Mouse (Mus musculus): ENCODE measurements at regions not wholly inside any gene's neighbourhood (a gene's known extent, or its start where the extent isn't known, plus 50 kb on each side); places are given as distances from the start of the nearest gene placed in this dataset.
"Not testable (repeated sequence)": the region's sequence is repeated elsewhere in the genome, so short reads cannot be mapped to it uniquely, and the experiment has no call there.

DNA sequence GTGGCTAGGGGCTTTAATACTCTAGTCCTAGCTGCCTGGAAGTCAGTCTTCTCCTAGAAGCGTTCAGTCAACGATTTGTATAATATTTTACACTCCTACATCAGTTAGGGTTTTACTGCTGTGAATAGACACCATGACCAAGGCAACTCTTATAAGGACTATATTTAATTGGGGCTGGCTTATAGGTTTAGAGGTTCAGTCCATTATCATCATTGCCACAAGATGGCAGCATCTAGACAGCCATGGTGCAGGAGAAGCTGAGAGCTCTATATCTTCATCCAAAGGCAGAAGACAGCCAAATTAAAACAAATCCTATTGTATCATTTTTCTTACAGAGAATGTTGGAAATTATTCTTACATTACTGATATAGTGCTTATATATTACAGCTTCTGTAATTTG, 167.0 kb upstream of the Ndn start:
- peak; percentile 2 for DNase-seq (ENCODE audit: extremely low read depth, insufficient read length, low spot score)

DNA sequence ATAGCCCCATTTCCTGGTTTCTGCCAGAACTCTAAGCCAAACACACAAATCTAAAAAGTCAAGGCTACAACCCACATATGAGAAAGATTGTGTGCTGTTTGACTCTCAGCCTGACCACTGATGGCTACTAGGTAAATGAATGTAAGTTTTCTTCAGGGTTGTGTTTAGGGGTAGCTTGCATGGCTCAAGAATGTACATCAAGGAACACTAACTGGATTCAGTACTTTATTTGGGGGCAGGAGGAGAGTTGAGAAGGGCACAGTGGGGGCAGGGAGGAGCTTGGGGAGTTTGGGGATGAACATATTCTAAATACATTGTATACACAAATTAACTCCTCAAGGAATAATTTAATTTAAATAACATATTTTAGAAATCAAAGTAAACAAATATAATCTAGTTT, 137.8 kb upstream of the Ndn start:
- DNase-seq (ENCODE audit: extremely low read depth, insufficient read length, low spot score) = no peak

DNA sequence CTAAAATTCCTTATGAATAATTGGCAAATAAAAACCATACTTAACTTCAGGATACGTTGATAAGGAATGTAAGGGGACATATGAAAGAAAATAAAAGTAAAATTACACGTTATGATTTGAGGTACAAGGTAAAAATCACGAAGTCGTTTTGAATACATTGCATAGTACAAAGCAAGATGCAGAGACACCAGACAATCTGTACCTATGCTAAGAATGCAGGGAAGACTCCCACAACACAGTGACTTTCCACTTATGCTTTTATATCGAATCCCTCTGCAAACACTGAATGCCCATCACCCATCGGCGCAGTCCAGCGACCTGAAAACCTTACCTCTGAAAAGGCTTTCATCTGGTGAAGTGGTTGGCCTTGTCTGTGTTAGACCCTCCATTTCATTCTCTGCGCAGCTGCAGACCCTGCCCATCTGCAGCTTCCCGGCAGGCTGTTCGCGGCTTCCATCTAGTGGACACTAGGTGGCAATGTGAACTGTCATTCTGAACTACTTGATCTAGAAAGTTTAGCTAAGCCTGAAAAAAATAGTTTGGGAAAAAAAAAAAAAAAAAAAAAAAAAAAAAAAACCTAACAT, 137.2 kb upstream of the Ndn start:
- DNase-seq (ENCODE audit: extremely low read depth, insufficient read length, low spot score) = peak; percentile 18

DNA sequence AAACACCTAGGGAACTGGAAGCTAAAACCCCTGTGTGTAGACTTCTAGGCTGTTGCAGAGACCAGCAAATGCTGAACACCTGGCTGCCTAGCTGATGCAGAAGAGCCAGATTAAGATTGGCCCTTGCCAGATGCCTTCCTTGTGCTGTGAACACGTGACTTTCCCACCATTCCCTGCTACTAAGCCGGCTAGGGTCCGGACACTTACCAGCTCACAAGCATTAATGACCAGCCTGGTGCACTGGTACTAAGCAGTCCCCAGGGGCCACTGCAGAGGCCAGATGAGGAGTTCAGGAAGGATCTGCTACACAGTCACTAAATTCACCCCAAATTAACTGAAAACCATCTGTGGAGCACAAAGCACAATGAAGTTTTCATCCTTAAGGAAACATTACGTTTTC, 121.2 kb upstream of the Ndn start:
- DNase-seq (ENCODE audit: extremely low read depth, insufficient read length, low spot score) = peak; percentile 15

DNA sequence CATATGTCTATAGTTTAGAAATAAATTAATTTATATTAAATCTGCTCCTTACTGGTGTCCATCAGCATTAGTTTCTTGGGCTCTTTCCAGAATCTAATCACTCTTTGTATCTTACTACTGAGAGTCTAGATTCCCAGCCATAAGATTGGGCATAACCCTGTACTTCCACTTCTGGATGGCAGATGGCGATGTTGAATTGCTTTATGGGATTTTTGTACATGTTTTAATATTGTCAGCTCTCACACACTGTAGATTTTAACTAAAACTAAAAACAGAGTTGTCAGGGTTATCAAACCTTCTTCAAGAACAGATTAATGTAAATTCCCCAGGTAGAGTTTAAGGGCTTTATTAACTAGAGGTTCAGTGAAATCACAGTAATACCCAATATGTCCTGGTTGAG, 118.6 kb upstream of the Ndn start:
- no peak for DNase-seq (ENCODE audit: extremely low read depth, insufficient read length, low spot score)

DNA sequence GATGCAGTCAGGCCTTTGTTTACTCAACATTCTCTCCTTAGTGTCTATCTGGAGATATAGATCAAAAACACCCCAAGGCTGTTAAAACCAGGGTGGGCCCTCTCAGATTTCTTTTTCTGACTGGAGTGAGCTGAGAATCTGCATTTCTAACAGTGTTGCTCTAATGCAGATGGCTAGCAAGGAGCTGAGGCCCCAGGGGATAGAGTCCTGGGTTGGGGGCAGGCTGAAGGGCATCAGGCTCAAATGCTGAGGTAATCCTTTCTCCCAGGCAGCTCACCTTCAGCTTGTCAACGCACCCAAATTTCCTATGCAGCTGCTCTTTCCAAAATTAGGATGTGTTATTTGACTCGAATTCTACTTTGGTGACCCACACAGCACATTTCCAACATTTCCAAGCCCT, 115.7 kb upstream of the Ndn start:
- no peak for DNase-seq (ENCODE audit: extremely low read depth, insufficient read length, low spot score)

DNA sequence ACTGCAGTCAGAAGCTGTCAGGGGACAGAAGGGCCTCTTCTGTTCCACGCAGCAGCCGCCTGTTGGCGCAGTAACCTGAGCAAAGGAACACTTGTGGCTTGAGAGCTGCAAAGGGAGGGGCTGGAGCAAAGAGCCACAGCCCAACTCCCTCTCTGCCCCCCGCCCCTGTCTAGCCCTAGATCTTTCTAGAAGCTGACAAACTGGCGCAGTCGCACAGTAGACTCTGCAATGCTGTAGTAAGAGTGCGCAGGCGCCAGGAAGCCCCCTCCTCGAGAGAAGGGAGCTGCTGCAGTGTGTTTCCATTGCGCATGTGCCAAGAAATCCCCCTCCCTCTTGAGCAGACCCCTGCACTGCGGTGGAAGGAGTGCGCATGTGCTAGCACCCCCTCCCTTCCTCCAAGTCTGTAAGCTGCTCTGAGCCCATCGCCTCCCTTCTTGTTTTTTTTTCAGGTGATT, 115.2 kb upstream of the Ndn start:
- DNase-seq (ENCODE audit: extremely low read depth, insufficient read length, low spot score) = no peak

DNA sequence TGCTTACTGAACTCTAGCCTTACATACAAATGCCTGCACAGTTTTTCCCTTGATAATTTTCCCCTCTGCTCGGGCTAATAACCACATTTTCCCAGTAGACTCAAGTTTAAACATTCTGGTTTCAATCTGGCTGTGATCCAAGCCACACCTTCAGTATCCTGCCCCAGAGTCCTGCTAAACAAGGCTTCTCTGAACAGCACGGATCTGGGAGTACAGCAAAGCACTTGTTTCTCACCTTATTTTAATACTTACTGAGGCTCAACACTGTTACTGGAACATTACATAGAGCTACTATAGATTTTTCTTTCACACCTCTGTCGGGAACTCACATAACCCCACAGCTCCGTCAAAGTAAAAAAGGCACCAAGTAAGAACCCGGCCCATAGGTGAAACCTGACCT, 114.3 kb upstream of the Ndn start:
- DNase-seq (ENCODE audit: extremely low read depth, insufficient read length, low spot score) = no peak

DNA sequence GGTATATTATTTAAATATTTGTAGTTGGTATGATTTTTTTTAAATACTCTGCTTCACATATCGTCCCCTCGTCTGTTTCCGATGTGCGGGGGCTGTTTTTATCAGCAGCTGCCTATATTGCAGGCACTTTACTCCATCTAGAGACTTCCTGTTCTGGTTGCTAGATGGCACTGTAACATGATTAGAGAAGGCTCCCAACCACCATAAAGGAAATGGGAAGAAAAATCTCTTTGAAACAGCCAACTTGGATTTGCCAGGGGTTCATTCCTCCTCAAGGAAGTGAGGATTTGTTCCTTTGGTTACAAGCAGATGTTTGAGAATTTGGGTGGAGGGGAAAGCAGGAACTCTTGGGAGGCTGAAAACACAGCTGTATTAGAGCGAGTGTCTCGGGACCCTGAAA, 112.3 kb upstream of the Ndn start:
- DNase-seq (ENCODE audit: extremely low read depth, insufficient read length, low spot score) = no peak

DNA sequence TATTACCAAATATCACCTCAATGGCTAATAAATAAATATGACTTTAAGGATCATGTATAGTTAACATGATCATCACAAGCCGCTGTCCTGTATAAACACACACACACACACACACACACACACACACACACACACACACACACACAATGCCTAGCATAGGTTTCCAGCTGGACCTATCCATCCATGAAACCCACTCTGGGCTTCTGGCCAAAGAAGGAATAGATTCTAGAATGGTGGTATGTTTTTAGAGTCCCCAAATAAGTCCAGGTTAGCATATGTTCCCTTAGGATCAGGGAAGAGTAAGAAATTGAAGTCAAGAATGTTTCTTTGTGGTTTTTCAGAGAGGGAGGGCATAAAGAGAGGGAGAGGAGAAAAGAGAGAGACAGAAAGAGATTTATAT, 110.6 kb upstream of the Ndn start:
- no peak for DNase-seq (ENCODE audit: extremely low read depth, insufficient read length, low spot score)

DNA sequence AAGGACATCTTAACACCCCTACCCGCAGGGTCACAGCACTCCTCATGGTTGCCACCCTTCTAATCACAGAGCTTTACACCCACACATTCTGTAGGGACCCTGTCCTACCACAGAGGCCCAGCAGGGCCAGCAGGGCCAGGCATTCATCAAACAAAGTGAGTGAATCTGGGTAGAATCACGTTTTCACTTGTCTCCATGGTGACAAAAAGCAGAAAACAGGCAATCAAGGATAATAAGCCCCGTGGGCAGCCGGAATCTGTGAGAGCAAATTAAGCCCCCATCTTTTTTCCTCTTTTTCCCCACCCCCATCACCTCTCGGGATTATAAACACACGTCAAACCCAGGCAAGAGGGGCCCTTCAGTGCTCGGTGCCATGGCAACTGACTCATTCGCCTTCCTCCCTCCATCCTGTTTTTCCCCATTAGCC, 84.7 kb upstream of the Ndn start:
- DNase-seq (ENCODE audit: extremely low read depth, insufficient read length, low spot score) = no peak

DNA sequence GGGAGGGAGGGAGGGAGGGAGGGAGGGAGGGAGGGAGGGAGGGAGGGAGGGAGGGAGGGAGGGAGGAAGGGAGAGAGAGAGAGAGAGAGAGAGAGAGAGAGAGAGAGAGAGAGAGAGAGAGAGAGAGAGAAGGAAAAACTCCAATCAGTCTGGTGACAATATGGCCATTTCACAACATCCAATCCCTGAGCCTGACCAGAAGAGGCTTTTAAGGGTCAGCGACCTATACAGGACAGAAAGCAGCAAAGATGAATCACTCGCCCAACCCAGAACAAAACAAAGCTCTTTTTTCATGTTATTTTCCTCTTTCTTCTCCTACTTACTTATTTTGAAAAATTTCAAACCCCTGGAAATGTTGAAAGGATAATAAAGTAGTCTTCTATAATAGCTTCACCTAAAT, 84.2 kb upstream of the Ndn start:
- DNase-seq (ENCODE audit: extremely low read depth, insufficient read length, low spot score) = not testable (repeated sequence)

DNA sequence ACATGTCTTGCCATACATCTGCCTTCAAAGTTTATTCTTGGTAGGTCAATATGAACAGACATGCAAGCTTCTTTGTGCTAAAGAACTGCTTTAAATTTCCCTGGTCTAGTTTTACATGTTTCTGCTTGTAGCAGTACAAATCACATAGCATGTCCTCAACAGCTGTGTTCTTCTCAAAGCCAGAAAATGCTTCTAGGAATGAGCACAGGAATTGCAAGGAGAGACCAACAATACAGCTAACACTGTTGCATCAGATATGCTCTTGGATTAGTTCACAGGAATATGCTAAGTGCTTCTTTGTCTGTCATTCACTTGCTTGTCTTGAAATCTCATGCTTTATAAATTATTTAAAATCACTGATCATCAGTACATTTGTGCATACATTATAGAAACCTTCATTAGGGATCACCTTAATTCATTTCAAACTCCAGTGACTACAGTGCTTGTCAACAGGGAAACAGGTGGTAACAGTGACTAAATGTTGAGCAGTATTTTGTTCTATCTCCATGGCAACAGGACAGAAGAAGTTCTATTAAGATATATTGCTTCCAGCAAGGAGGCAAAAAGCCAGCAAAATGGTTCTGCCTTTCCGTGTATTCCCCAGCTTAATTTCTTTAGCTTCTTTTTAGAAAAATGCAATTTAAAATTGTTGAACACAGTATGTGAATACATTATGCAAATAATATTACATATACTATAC, 77.1 kb upstream of the Ndn start:
- DNase-seq (ENCODE audit: extremely low read depth, insufficient read length, low spot score) = no peak

DNA sequence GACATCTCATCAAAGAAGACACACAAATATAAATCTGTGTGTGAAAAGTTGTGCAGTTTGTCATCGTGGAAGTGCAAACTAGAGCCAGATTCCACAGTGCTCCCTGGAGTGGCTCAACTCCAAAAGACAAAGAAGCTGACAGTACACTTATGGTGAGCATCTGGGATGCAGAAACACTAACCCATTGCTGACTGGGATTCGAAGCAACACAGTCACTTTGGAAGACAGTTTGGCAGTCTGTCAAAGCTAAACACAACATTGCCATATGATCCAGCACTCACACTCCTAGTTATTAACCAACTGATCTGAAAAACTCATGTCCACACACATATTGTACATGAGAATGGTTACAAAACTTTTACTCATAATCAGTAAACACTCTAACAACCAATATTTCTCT, 70.2 kb upstream of the Ndn start:
- no peak for DNase-seq (ENCODE audit: extremely low read depth, insufficient read length, low spot score)

DNA sequence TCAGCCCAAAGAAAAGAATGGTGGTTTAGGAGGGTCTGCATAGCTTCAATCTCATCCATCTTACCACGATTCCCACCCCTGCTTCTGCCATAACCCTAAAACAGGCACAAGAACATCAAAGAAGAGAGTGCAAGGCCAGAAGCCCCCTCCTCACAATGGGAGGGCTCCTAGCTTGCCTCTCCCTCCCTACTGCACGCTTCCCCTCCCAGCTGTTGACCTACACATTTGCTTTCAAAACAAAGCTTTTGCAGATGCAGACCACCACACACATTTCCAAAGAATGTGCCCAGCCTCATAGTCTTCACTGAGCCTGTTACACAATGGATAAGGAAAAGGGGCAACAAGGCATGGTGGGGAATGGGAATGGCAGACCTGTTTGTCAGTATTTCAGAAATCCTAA, 67.9 kb upstream of the Ndn start:
- DNase-seq (ENCODE audit: extremely low read depth, insufficient read length, low spot score) = no peak

DNA sequence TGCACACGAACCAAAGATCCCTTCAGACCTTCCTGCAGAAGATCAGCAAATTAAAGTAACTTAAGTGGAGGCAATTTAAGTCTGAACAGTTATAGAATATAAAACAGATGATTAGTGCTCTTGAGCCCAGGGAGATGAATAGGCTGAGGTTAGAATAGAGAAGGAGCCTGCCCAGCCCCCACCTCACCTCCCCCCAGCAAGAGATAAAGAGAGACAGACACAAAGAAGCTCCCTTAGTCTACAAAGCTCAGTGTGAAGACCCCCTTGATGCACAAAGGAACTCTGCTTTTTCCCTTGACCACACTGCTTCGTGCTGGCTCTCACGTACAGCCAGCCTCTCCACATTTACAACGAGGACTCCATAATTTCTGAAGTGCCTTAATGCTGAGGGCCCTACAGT, 67.3 kb upstream of the Ndn start:
- no peak for DNase-seq (ENCODE audit: extremely low read depth, insufficient read length, low spot score)

Data from 3134 (cell line).